ENCODE assay signal across 25 mouse cellular contexts in genomic region chr11:94585091-94585490, GRCm38 (mm10). TPM values are rescaled to one million over a fixed set of nuclear protein-coding genes. Genes with fewer than 3 reads are reported as not detected.
"Had no signal": no experiment of that assay in that cellular context is flagged by ENCODE, and none has a peak within 500 bp of the region (broad histone marks: within the 10 kb centered on the region; RNA-seq: fewer than 3 reads in every experiment).

No protein-coding gene starts in this region.

- H3K4me2 ChIP-seq: heart, embryonic 11.5 days; heart, embryonic 13.5 days; heart, embryonic 15.5 days; hindbrain, embryonic 13.5 days; hindbrain, embryonic 15.5 days; kidney, embryonic 15.5 days; liver, embryonic 12.5 days had no signal

- H3K36me3 ChIP-seq: heart, embryonic 13.5 days; heart, embryonic 15.5 days; hindbrain, embryonic 13.5 days; hindbrain, embryonic 15.5 days; kidney, embryonic 15.5 days; liver, embryonic 12.5 days had no signal

- H3K27ac ChIP-seq: heart, adult 2 months; heart, embryonic 13.5 days; heart, embryonic 15.5 days; hindbrain, embryonic 13.5 days; hindbrain, embryonic 15.5 days; hindbrain, postnatal 0 days; kidney, embryonic 15.5 days; kidney, postnatal 0 days; layer of hippocampus, adult 2 months; left cerebral cortex, adult 2 months; liver, embryonic 12.5 days; liver, embryonic 14.5 days had no signal

- H3K27me3 ChIP-seq: heart, embryonic 13.5 days; heart, embryonic 15.5 days; hindbrain, embryonic 13.5 days; hindbrain, embryonic 15.5 days; kidney, embryonic 15.5 days; liver, embryonic 12.5 days had no signal

- H3K9me3 ChIP-seq: heart, embryonic 13.5 days; heart, embryonic 15.5 days; hindbrain, embryonic 13.5 days; hindbrain, embryonic 15.5 days; kidney, embryonic 15.5 days; liver, embryonic 12.5 days had no signal

- H3K4me3 ChIP-seq: heart, adult 2 months; heart, embryonic 13.5 days; heart, embryonic 15.5 days; hindbrain, embryonic 13.5 days; hindbrain, embryonic 15.5 days; kidney, embryonic 15.5 days; layer of hippocampus, adult 2 months; left cerebral cortex, adult 2 months; liver, embryonic 12.5 days had no signal

- H3K9ac ChIP-seq: heart, embryonic 13.5 days; heart, embryonic 15.5 days; hindbrain, embryonic 13.5 days; hindbrain, embryonic 15.5 days; kidney, embryonic 15.5 days; liver, embryonic 12.5 days; liver, embryonic 14.5 days had no signal

- H3K4me1 ChIP-seq: heart, embryonic 13.5 days; heart, embryonic 15.5 days; hindbrain, embryonic 13.5 days; hindbrain, embryonic 15.5 days had no signal

- DNase-seq: gastrocnemius, postnatal 14 days; gastrocnemius, postnatal 36 days; heart, adult 11 months; heart, adult 2 months; heart, postnatal 14 days; heart, postnatal 36 days; kidney, adult 11 months; kidney, adult 2 months; kidney, adult 9 months; kidney, postnatal 14 days; kidney, postnatal 36 days had no signal

- ATAC-seq: hindbrain, postnatal 0 days; intestine, embryonic 16.5 days; liver, embryonic 12.5 days had no signal

RNA-seq across cellular contexts. Expression of gene Chad, which starts 20.2 kb away (rescaled TPM):
- polyA plus RNA-seq: heart, embryonic 11.5 days; liver, adult 2 months; liver, embryonic 12.5 days had no signal
